Comparison of ENCODE assay signal across 8 mouse cellular contexts in genomic region chr6:146634015-146634722, GRCm38 (mm10). TPM values are rescaled to one million over a fixed set of nuclear protein-coding genes. Genes with fewer than 3 reads are reported as not detected.
A peak's percentile ranks its signal among the peaks of the same experiment; 100 is the strongest.
DNase-seq lines count a peak whose midpoint lies in the region; ATAC-seq and TF ChIP-seq lines count a peak whose summit lies in the region.

No protein-coding gene starts in this region.

- DNase-seq in brain, adult 2 months (ENCODE audit: low read depth, low spot score): peak; percentile 94
- DNase-seq in liver, embryonic 11.5 days (ENCODE audit: low spot score): peak; percentile 82
- peak; percentile 70 to 76 for DNase-seq in spleen, postnatal 36 days (ENCODE audit: low spot score in 2 of 2)

- no peaks in the 10 kb centered on the region for H3K79me3 ChIP-seq in C2C12 (ENCODE audit: low read depth)

- H3K27me3 ChIP-seq in C2C12 (ENCODE audit: control insufficient read depth, insufficient read depth, insufficient read length) (no peaks in the 10 kb centered on the region), myocyte (ENCODE audit: control insufficient read depth, insufficient read depth, insufficient read length) (no peaks in the 10 kb centered on the region)
- no peaks in the 10 kb centered on the region for H3K27me3 ChIP-seq in erythroblast, embryonic 14.5 days (ENCODE audit: control insufficient read depth)
- H3K27me3 ChIP-seq in heart, embryonic 12.5 days (replicated peaks): no peaks in the 10 kb centered on the region
- H3K27me3 ChIP-seq in kidney, embryonic 15.5 days: no peaks in the 10 kb centered on the region
- no peaks in the 10 kb centered on the region for H3K27me3 ChIP-seq in liver, embryonic 11.5 days (replicated peaks; ENCODE audit: control insufficient read depth, insufficient read depth, low read length)

- H3K36me3 ChIP-seq in C2C12 (ENCODE audit: control insufficient read depth, insufficient read depth): no peaks in the 10 kb centered on the region
- peaks cover 16% of the 10 kb centered on the region for H3K36me3 ChIP-seq in erythroblast, embryonic 14.5 days (ENCODE audit: control insufficient read depth)
- no peaks in the 10 kb centered on the region for H3K36me3 ChIP-seq in heart, embryonic 12.5 days
- H3K36me3 ChIP-seq in kidney, embryonic 15.5 days: no peaks in the 10 kb centered on the region
- no peaks in the 10 kb centered on the region for H3K36me3 ChIP-seq in liver, embryonic 11.5 days (ENCODE audit: control insufficient read depth, insufficient read depth, low read length)
- H3K36me3 ChIP-seq in myocyte (ENCODE audit: control insufficient read depth, insufficient read depth): no peaks in the 10 kb centered on the region

- 2% methylated on average over 81 of the region's 82 CpGs for WGBS in heart, embryonic 12.5 days
- WGBS in kidney, embryonic 15.5 days: under 1% methylated on average over 82 of the region's 82 CpGs
- under 1% methylated on average over 81 of the region's 82 CpGs for WGBS in liver, embryonic 11.5 days

- H3K4me2 ChIP-seq in heart, embryonic 12.5 days: peak overlapping the region; percentile 80
- H3K4me2 ChIP-seq in kidney, embryonic 15.5 days: peak overlapping the region; percentile 84
- peak overlapping the region; percentile 77 for H3K4me2 ChIP-seq in liver, embryonic 11.5 days
- H3K4me2 ChIP-seq in myocyte (ENCODE audit: low read depth): peak overlapping the region; percentile 69

- H3K4me1 ChIP-seq in erythroblast, embryonic 14.5 days (ENCODE audit: control insufficient read depth): peaks cover 58% of the 10 kb centered on the region
- peaks cover 40% of the 10 kb centered on the region for H3K4me1 ChIP-seq in heart, embryonic 12.5 days (replicated peaks)
- peaks cover 30% of the 10 kb centered on the region for H3K4me1 ChIP-seq in kidney, embryonic 15.5 days
- peaks cover 30% of the 10 kb centered on the region for H3K4me1 ChIP-seq in liver, embryonic 11.5 days (replicated peaks; ENCODE audit: control insufficient read depth, insufficient read depth, low read length)

- H3ac ChIP-seq in C2C12 (ENCODE audit: control insufficient read depth, insufficient read length, low read depth): peak overlapping the region; percentile 74
- H3ac ChIP-seq in myocyte (ENCODE audit: control insufficient read depth, insufficient read length): peak overlapping the region; percentile 6

- H3K4me3 ChIP-seq in C2C12 (ENCODE audit: insufficient read depth, poor library complexity, severe bottlenecking): peak overlapping the region; percentile 56
- H3K4me3 ChIP-seq in erythroblast, embryonic 14.5 days (replicated peaks): peak overlapping the region; percentile 89
- H3K4me3 ChIP-seq in heart, embryonic 12.5 days: peak overlapping the region; percentile 76
- H3K4me3 ChIP-seq in kidney, embryonic 15.5 days (replicated peaks): peak overlapping the region; percentile 77
- peak overlapping the region; percentile 86 for H3K4me3 ChIP-seq in liver, embryonic 11.5 days (ENCODE audit: low read depth, low read length)
- H3K4me3 ChIP-seq in myocyte: peak overlapping the region; percentile 32

- peak overlapping the region; percentile 83 for H3K9ac ChIP-seq in heart, embryonic 12.5 days
- peak overlapping the region; percentile 78 for H3K9ac ChIP-seq in kidney, embryonic 15.5 days
- peak overlapping the region; percentile 83 for H3K9ac ChIP-seq in liver, embryonic 11.5 days (ENCODE audit: low read depth, low read length)

- TF ChIP-seq POLR2A in myocyte (IDR thresholded peaks at IDR 0.05; ENCODE audit: insufficient read length, low read depth): peak; percentile 46

- TF ChIP-seq CTCF in C2C12 (IDR thresholded peaks at IDR 0.05; ENCODE audit: control insufficient read depth, insufficient read depth, insufficient read length): no peak

- H3K9me3 ChIP-seq in erythroblast, embryonic 14.5 days (ENCODE audit: control insufficient read depth, low read length): no peaks in the 10 kb centered on the region
- H3K9me3 ChIP-seq in heart, embryonic 12.5 days (replicated peaks): no peaks in the 10 kb centered on the region
- H3K9me3 ChIP-seq in kidney, embryonic 15.5 days (replicated peaks): no peaks in the 10 kb centered on the region
- no peaks in the 10 kb centered on the region for H3K9me3 ChIP-seq in liver, embryonic 11.5 days (ENCODE audit: control insufficient read depth, low read length)

- ATAC-seq in heart, embryonic 12.5 days (ENCODE audit: insufficient number of reproducible peaks, low FRiP score): peak; percentile 90
- ATAC-seq in kidney, embryonic 15.5 days (replicated peaks; ENCODE audit: low FRiP score): peak; percentile 95
- peak; percentile 83 for ATAC-seq in liver, embryonic 11.5 days (replicated peaks; ENCODE audit: low FRiP score)

- peak overlapping the region; percentile 89 for H3K27ac ChIP-seq in heart, embryonic 12.5 days (ENCODE audit: poor library complexity, severe bottlenecking)
- H3K27ac ChIP-seq in kidney, embryonic 15.5 days: peak overlapping the region; percentile 87
- H3K27ac ChIP-seq in liver, embryonic 11.5 days (ENCODE audit: low read depth, low read length): peak overlapping the region; percentile 86

- H3K79me2 ChIP-seq in C2C12 (ENCODE audit: control insufficient read depth, insufficient read depth): no peaks in the 10 kb centered on the region
- no peaks in the 10 kb centered on the region for H3K79me2 ChIP-seq in myocyte (ENCODE audit: control insufficient read depth, insufficient read depth)

TF ChIP-seq in C2C12, 6 proteins besides CTCF, POLR2A, EP300 and RAD21:
- no peak for TF ChIP-seq CEBPB (IDR thresholded peaks at IDR 0.05; ENCODE audit: low read depth)
- TF ChIP-seq MYOD1 (IDR thresholded peaks at IDR 0.05; ENCODE audit: control insufficient read depth, insufficient read length, low read depth): no peak
- TF ChIP-seq USF1 (IDR thresholded peaks at IDR 0.05; ENCODE audit: low read depth): no peak
- TF ChIP-seq MAX (IDR thresholded peaks at IDR 0.05): no peak
- TF ChIP-seq MYOG (IDR thresholded peaks at IDR 0.05; ENCODE audit: control insufficient read depth, extremely low read depth, insufficient read length): no peak
- no peak for TF ChIP-seq FOSL1 (IDR thresholded peaks at IDR 0.05; ENCODE audit: insufficient read depth, low read length, poor library complexity, severe bottlenecking)

TF ChIP-seq in myocyte, 11 proteins besides CTCF, POLR2A, EP300 and RAD21:
- TF ChIP-seq REST (IDR thresholded peaks at IDR 0.05; ENCODE audit: insufficient read depth, insufficient read length) (no peak), E2F4 (IDR thresholded peaks at IDR 0.05; ENCODE audit: insufficient read depth) (no peak), SRF (IDR thresholded peaks at IDR 0.05; ENCODE audit: control insufficient read depth, insufficient read length, low read depth) (no peak), MYOD1 (IDR thresholded peaks at IDR 0.05; ENCODE audit: control insufficient read depth in 1 of 3, insufficient read length in 2 of 3, low read depth in 2 of 3) (peak in 1 of 3 experiments; percentile 41), TCF3 (IDR thresholded peaks at IDR 0.05; ENCODE audit: insufficient read length, low read depth) (no peak), USF1 (IDR thresholded peaks at IDR 0.05; ENCODE audit: low read depth) (no peak), MYOG (IDR thresholded peaks at IDR 0.05; ENCODE audit: control insufficient read depth in 1 of 3, insufficient read depth in 1 of 3, insufficient read length in 2 of 3, low read depth in 2 of 3) (no peak)
TF ChIP-seq in myocyte: peak in this region for 1.

RNA-seq across cellular contexts. Expression of gene Med21, which starts 8.2 kb away (rescaled TPM):
- polyA plus RNA-seq in C2C12 (2012; fragmentation: generic; extraction: Trizol) (49.0 TPM), myocyte (2012; fragmentation: generic; extraction: Trizol) (53.5 TPM)
- 0.14 and 0.41 TPM in 2 replicates for polyA plus RNA-seq in erythroblast, embryonic 14.5 days (2012)
- polyA plus RNA-seq in heart, embryonic 12.5 days (2016; fragmentation: Nextera tagmentation; extraction: Ambion mirVana): 130 and 136 TPM in 2 replicates
- 137 and 154 TPM in 2 replicates for polyA plus RNA-seq in kidney, embryonic 15.5 days (2015; fragmentation: Nextera tagmentation; extraction: Ambion mirVana)
- 97.2 and 112 TPM in 2 replicates for polyA plus RNA-seq in liver, embryonic 11.5 days (2014; fragmentation: Nextera tagmentation; extraction: Ambion mirVana)

RNA-seq across cellular contexts. Expression of gene Tm7sf3, which starts 8.5 kb away (rescaled TPM):
- polyA plus RNA-seq in C2C12 (2012; fragmentation: generic; extraction: Trizol) (5.8 TPM), myocyte (2012; fragmentation: generic; extraction: Trizol) (9.3 TPM)
- 0.41 and 0.97 TPM in 2 replicates for polyA plus RNA-seq in erythroblast, embryonic 14.5 days (2012)
- 49.4 and 51.7 TPM in 2 replicates for polyA plus RNA-seq in heart, embryonic 12.5 days (2016; fragmentation: Nextera tagmentation; extraction: Ambion mirVana)
- 36.5 and 37.0 TPM in 2 replicates for polyA plus RNA-seq in kidney, embryonic 15.5 days (2015; fragmentation: Nextera tagmentation; extraction: Ambion mirVana)
- polyA plus RNA-seq in liver, embryonic 11.5 days (2014; fragmentation: Nextera tagmentation; extraction: Ambion mirVana): 47.7 and 57.1 TPM in 2 replicates

RNA-seq across cellular contexts. Expression of gene Ints13, which starts 56.5 kb away (rescaled TPM):
- polyA plus RNA-seq in C2C12 (2012; fragmentation: generic; extraction: Trizol) (28.0 TPM), myocyte (2012; fragmentation: generic; extraction: Trizol) (18.4 TPM)
- 3.6 and 4.0 TPM in 2 replicates for polyA plus RNA-seq in erythroblast, embryonic 14.5 days (2012)
- 57.4 and 60.5 TPM in 2 replicates for polyA plus RNA-seq in heart, embryonic 12.5 days (2016; fragmentation: Nextera tagmentation; extraction: Ambion mirVana)
- polyA plus RNA-seq in kidney, embryonic 15.5 days (2015; fragmentation: Nextera tagmentation; extraction: Ambion mirVana): 82.7 and 87.4 TPM in 2 replicates
- polyA plus RNA-seq in liver, embryonic 11.5 days (2014; fragmentation: Nextera tagmentation; extraction: Ambion mirVana): 69.9 and 74.3 TPM in 2 replicates

RNA-seq across cellular contexts. Expression of gene Fgfr1op2, which starts 57.2 kb away (rescaled TPM):
- polyA plus RNA-seq in C2C12 (2012; fragmentation: generic; extraction: Trizol): 42.4 TPM
- 10.3 and 11.5 TPM in 2 replicates for polyA plus RNA-seq in erythroblast, embryonic 14.5 days (2012)
- 85.9 and 87.0 TPM in 2 replicates for polyA plus RNA-seq in heart, embryonic 12.5 days (2016; fragmentation: Nextera tagmentation; extraction: Ambion mirVana)
- 85.5 and 87.8 TPM in 2 replicates for polyA plus RNA-seq in kidney, embryonic 15.5 days (2015; fragmentation: Nextera tagmentation; extraction: Ambion mirVana)
- polyA plus RNA-seq in liver, embryonic 11.5 days (2014; fragmentation: Nextera tagmentation; extraction: Ambion mirVana): 126 TPM in 2 replicates
- 54.4 TPM for polyA plus RNA-seq in myocyte (2012; fragmentation: generic; extraction: Trizol)

Comparison
In these comparisons a context has a peak if more than half of its experiments do, and no peak if none do; other contexts are left out.
1. Peak in every context shown above with its lines: DNase-seq, ATAC-seq, H3K4me3 ChIP-seq and H3K27ac ChIP-seq.
2. H3K4me3 ChIP-seq: peak in every context shown above with its lines; median percentile 89 in erythroblast, embryonic 14.5 days; 86 in liver, embryonic 11.5 days; 77 in kidney, embryonic 15.5 days; 76 in heart, embryonic 12.5 days; 56 in C2C12; 32 in myocyte.
3. RNA of gene Med21, which starts 8.2 kb away (polyA plus RNA-seq): 137 to 154 TPM in kidney, embryonic 15.5 days, 130 to 136 TPM in heart, embryonic 12.5 days, 97.2 to 112 TPM in liver, embryonic 11.5 days, 53.5 TPM in myocyte (single experiment) and 49.0 TPM in C2C12 (single experiment); 0.14 to 0.41 TPM in erythroblast, embryonic 14.5 days; every median in the first group is over 10 times any median in the second.